Mouse (Mus musculus): ENCODE results near the gene Accsl.

The Accsl gene

DNA sequence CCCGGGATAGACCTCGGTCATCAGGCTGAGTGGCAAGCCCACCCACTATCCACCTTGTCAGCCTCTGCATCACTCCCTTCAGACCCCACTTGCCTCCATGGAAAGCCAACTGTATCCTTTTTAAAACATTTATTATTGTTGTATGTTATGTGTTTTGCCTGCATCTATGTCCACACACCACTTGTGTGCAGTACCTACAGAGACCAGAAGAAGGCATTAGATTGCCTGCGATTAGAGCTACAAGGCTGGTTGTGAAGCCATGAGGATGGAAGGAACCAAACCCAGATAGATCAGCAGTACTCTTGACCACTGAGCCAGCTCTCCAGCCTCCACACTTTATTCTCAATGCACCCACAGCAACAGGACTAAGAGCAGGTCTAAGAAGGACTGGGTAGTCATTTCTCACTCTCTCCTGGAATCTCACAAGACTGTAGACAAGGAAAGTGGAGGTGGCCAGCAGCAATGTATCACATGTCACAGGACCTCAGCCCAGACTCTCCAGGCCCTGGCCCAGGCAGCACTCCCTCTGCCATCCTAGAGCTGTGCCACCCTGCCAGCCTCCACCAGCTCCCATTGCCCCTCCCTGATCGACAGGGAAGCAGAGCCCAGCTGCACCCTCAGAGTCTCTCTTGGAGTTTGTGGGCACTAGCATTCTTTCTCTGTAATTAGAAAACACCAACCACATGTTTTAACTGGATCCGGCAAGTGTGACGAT lies 62.3 kb downstream of the Accsl start:
- DNase-seq = peak; percentile 20

DNA sequence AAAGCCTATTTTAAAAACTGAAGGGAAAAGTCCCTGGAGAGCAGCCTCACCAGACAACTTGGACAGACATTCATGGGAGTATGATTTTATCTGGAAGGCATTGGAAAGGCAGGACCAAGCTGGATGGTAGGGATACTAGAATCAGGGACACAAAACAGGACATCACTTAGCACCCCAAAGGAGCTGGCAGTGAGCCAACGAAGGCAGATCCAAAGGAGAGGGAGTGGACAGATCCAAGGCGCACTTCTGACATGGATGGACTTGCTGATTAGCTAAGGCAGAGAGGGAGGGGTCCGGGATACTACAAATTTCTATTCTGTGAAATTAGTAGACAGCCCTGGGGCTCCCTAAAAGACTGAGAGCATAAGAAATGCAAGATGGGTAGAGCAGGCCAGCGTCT lies 63.4 kb downstream of the Accsl start:
- DNase-seq = no peak
